Mouse (Mus musculus) kidney, embryonic 15.5 days (tissue): ENCODE data around the gene Ccdc6. TPM values are rescaled to one million over a fixed set of nuclear protein-coding genes. Genes with fewer than 3 reads are reported as not detected.

Experiments used
- ATAC-seq: fragments of 200-750 bp; cut with Nextera tagmentation; replicated peaks from 2 replicates; pipeline ENCODE4 v1.8.0; 2017; ENCODE audit warnings: moderate TSS enrichment; ENCODE audit not compliant: low FRiP score
- H3K27ac ChIP-seq: fragments of 300-500 bp; sonication (generic); 2 replicates; pipeline ENCODE4 v1.5.1; 2015; ENCODE audit warnings: mild to moderate bottlenecking, inconsistent platforms
- H3K27me3 ChIP-seq: fragments of 300-500 bp; sonication (generic); 2 replicates; pipeline ENCODE4 v1.6.1; 2015; ENCODE audit warnings: inconsistent platforms
- H3K36me3 ChIP-seq: fragments of 300-500 bp; sonication (generic); 2 replicates; pipeline ENCODE4 v1.6.1; 2015; ENCODE audit warnings: inconsistent platforms
- H3K4me1 ChIP-seq: fragments of 300-500 bp; sonication (generic); 2 replicates; pipeline ENCODE4 v1.6.1; 2015; ENCODE audit warnings: inconsistent platforms
- H3K4me2 ChIP-seq: fragments of 300-500 bp; sonication (generic); 2 replicates; pipeline ENCODE4 v1.6.1; 2015; ENCODE audit warnings: moderate library complexity, mild to moderate bottlenecking, inconsistent platforms
- H3K4me3 ChIP-seq: fragments of 300-500 bp; sonication (generic); replicated peaks from 2 replicates; pipeline ENCODE4 v1.5.1; 2015; ENCODE audit warnings: mild to moderate bottlenecking, inconsistent platforms
- H3K9ac ChIP-seq: fragments of 300-500 bp; sonication (generic); 2 replicates; pipeline ENCODE4 v1.6.1; 2015; ENCODE audit warnings: mild to moderate bottlenecking, inconsistent platforms
- H3K9me3 ChIP-seq: fragments of 300-500 bp; sonication (generic); replicated peaks from 2 replicates; pipeline ENCODE4 v1.6.1; 2016; ENCODE audit warnings: inconsistent platforms
- WGBS: fragments of 180-500 bp; shearing (Covaris S2); methylation state at CpG from one replicate; pipeline ENCODE4 v1.1.7; 2015; ENCODE audit warnings: mixed read lengths; 5-methylcytosine and 5-hydroxymethylcytosine counted together
- polyA plus RNA-seq: library from polyadenylated mRNA; unstranded; fragments of >200 nt; fragmentation: Nextera tagmentation; extraction: Ambion mirVana; gene quantifications from 2 replicates; pipeline ENCODE4 v1.2.1, GENCODE M21; 2015

Ccdc6 gene
- polyA plus RNA-seq, 1 experiment from 2014 or later, result 22.9 TPM

GRCm38 (mm10) chr10:70174494-70175190 is 77.7 kb downstream of the Ccdc6 start:
- Histone ChIP-seq H3K36me3 (peaks cover 77% of the 10 kb centered on the region), H3K27me3 (no peaks in the 10 kb centered on the region), H3K9me3 (no peaks in the 10 kb centered on the region), H3K4me3 (no peak overlapping the region), H3K9ac (no peak overlapping the region), H3K27ac (peak overlapping the region; percentile 14; the same call in 1 of the 2 replicates), H3K4me1 (peaks cover 26% of the 10 kb centered on the region), H3K4me2 (no peak overlapping the region)
- ATAC-seq, result peak; percentile 68; the same call in 1 of the 2 replicates
- WGBS, result 70% methylated on average over 16 of the region's 16 CpGs

DNA sequence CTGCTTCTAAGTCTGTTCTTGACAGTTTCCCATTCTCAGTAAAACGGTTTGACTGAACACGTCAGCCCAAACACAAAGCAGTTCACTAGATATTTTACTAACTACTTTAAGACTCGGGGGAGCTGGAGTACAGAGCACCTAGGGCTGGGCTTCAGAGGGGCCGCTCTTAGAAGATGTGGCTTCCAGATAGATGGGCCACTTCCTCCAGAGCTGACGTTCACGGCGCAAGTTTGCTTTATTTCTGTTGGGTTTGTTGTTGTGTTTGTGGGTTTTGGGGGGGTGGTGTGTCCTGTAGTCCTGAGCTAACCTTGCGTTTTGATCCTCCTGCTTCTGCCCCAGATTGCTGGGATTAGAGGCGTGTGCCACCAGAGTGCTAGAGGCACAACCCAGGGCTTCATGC is 83.8 kb downstream of the Ccdc6 start:
- H3K27ac ChIP-seq, result peak overlapping the region; percentile 79
- H3K9ac ChIP-seq, result no peak overlapping the region
- no peak overlapping the region for H3K4me3 ChIP-seq
- ATAC-seq, result no peak
- no peak overlapping the region for H3K4me2 ChIP-seq
- peaks cover 39% of the 10 kb centered on the region for H3K4me1 ChIP-seq
- no peaks in the 10 kb centered on the region for H3K27me3 ChIP-seq
- H3K36me3 ChIP-seq, result peaks cover 58% of the 10 kb centered on the region
- 63% methylated on average over 9 of the region's 9 CpGs for WGBS
- H3K9me3 ChIP-seq, result no peaks in the 10 kb centered on the region

GRCm38 (mm10) chr10:70181279-70181972 is 84.5 kb downstream of the Ccdc6 start:
- peak overlapping the region; percentile 79 for H3K27ac ChIP-seq
- 49% methylated on average over 11 of the region's 11 CpGs for WGBS
- peak; percentile 91 for ATAC-seq

DNA sequence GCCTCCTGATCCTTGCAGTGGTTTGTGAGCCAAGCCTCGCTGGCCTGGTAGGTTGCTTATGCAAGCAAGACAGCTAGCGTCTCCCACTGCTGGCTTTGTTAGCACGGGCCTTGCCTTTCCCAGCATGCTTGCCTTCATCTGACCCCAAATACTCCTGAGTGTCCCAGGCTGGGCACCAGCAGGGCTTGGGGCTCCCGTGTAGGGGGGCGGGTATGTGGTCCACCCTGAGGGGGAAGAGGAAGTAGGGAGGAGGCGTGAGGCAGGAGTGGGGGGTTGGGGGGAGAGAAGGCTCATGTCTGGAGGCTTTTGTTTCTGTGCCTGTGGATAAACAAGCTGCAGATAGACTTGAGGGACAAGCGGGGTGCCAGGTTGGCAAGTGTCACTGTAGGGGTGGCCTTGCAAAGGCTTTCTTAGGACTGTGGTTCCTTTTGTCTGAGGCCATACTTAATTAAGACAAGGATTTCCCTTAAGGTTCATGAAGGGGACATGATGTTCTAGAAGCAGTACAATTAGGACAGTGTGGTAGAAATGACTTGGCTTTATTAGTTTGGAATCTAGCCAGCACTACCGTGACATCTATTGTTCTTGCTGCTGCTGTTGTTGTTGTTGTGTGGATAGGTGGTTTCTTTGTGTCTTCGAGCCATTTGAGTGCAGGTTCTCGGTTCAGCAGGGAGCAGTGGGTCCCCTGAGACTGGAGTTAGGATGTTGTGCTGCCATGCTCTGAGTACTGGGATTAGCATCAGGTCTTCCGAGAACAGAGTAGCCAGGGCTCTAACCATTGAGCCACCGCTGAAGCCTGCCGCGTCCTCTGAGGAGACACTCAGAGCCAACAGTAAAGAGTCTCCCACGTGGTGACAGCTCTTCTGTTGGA is 86.5 kb downstream of the Ccdc6 start:
- Histone ChIP-seq H3K27me3 (no peaks in the 10 kb centered on the region), H3K4me2 (no peak overlapping the region), H3K9me3 (no peaks in the 10 kb centered on the region), H3K9ac (no peak overlapping the region), H3K36me3 (peaks cover 50% of the 10 kb centered on the region), H3K4me3 (no peak overlapping the region), H3K4me1 (peaks cover 39% of the 10 kb centered on the region), H3K27ac (peak overlapping the region; percentile 83)
- ATAC-seq, result no peak
- WGBS, result 51% methylated on average over 15 of the region's 15 CpGs

More at GRCm38 (mm10) chr10:70181279-70181972, 84.5 kb downstream of the Ccdc6 start:
- Histone ChIP-seq H3K4me2 (no peak overlapping the region), H3K27me3 (no peaks in the 10 kb centered on the region), H3K4me1 (peaks cover 39% of the 10 kb centered on the region), H3K4me3 (no peak overlapping the region), H3K36me3 (peaks cover 53% of the 10 kb centered on the region), H3K9me3 (no peaks in the 10 kb centered on the region), H3K9ac (no peak overlapping the region)

GRCm38 (mm10) chr10:70186136-70186535 is 89.2 kb downstream of the Ccdc6 start:
- H3K27me3 ChIP-seq, result no peaks in the 10 kb centered on the region
- no peak overlapping the region for H3K4me2 ChIP-seq
- peaks cover 67% of the 10 kb centered on the region for H3K36me3 ChIP-seq
- peaks cover 28% of the 10 kb centered on the region for H3K4me1 ChIP-seq
- no peak overlapping the region for H3K9ac ChIP-seq
- H3K4me3 ChIP-seq, result no peak overlapping the region
- no peak overlapping the region for H3K27ac ChIP-seq
- H3K9me3 ChIP-seq, result no peaks in the 10 kb centered on the region
- no peak for ATAC-seq
- 67% methylated on average over 9 of the region's 9 CpGs for WGBS

DNA sequence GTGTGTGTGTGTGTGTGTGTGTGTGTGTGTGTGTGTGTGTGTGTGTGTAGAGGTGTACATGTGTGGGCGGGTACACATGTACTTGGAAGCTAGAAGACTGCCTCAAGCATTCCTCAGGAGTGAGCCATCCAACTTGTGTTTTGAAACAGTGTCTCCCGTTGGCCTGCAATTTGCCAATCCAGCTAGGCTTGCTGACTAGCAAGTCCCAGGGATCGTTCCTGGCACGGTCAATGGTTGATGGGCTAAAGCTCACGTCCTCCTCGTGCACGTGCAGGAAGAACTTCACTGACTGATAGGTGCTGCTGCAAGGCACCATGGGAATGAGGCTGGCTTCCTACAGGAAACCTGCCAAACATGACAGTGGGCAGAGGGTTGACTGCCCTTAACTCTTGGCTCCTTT is 89.7 kb downstream of the Ccdc6 start:
- Histone ChIP-seq H3K27me3 (no peaks in the 10 kb centered on the region), H3K9ac (no peak overlapping the region), H3K9me3 (no peaks in the 10 kb centered on the region), H3K36me3 (peaks cover 71% of the 10 kb centered on the region), H3K4me3 (no peak overlapping the region), H3K27ac (no peak overlapping the region), H3K4me1 (peaks cover 24% of the 10 kb centered on the region), H3K4me2 (no peak overlapping the region)
- 93% methylated on average over 7 of the region's 7 CpGs for WGBS
- no peak for ATAC-seq

GRCm38 (mm10) chr10:70189864-70190263 is 92.9 kb downstream of the Ccdc6 start:
- H3K36me3 ChIP-seq, result peaks cover 77% of the 10 kb centered on the region
- no peak overlapping the region for H3K9ac ChIP-seq
- no peak overlapping the region for H3K27ac ChIP-seq
- no peaks in the 10 kb centered on the region for H3K9me3 ChIP-seq
- 82% methylated on average over 13 of the region's 13 CpGs for WGBS
- H3K4me3 ChIP-seq, result no peak overlapping the region
- H3K4me1 ChIP-seq, result no peaks in the 10 kb centered on the region
- no peaks in the 10 kb centered on the region for H3K27me3 ChIP-seq
- H3K4me2 ChIP-seq, result no peak overlapping the region
- ATAC-seq, result no peak

GRCm38 (mm10) chr10:70194283-70194682 is 97.4 kb downstream of the Ccdc6 start:
- Histone ChIP-seq H3K4me1 (peaks cover 15% of the 10 kb centered on the region; the same call in 1 of the 2 replicates), H3K36me3 (peaks cover 45% of the 10 kb centered on the region), H3K27ac (no peak overlapping the region), H3K9me3 (no peaks in the 10 kb centered on the region), H3K27me3 (no peaks in the 10 kb centered on the region), H3K9ac (no peak overlapping the region), H3K4me2 (no peak overlapping the region), H3K4me3 (no peak overlapping the region)
- ATAC-seq, result no peak
- WGBS, result 49% methylated on average over 9 of the region's 9 CpGs

DNA sequence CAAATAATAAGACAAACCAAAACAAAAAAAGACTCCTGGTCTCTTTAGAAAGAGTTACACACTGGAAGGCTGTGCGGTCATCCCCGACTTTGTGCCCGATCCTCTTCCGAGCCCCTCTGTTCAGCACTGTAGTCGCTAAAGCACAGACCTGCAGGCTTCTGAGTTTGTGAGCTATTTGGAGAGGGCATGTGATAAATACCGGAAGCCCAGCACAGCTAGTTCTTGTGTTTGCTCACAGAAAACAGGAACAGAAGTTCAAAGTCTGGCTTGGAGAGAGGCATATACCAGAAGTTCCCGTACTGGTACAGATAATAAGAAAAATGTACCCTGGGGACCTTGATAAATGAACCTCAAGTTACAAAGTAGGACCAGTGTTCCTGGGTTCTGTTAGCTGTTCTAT is 98.4 kb downstream of the Ccdc6 start:
- ATAC-seq, result no peak
- H3K9ac ChIP-seq, result no peak overlapping the region
- H3K27ac ChIP-seq, result no peak overlapping the region
- no peak overlapping the region for H3K4me2 ChIP-seq
- no peaks in the 10 kb centered on the region for H3K9me3 ChIP-seq
- no peaks in the 10 kb centered on the region for H3K27me3 ChIP-seq
- no peak overlapping the region for H3K4me3 ChIP-seq
- peaks cover 35% of the 10 kb centered on the region for H3K36me3 ChIP-seq
- peaks cover 15% of the 10 kb centered on the region; the same call in 1 of the 2 replicates for H3K4me1 ChIP-seq
- 68% methylated on average over 7 of the region's 7 CpGs for WGBS

DNA sequence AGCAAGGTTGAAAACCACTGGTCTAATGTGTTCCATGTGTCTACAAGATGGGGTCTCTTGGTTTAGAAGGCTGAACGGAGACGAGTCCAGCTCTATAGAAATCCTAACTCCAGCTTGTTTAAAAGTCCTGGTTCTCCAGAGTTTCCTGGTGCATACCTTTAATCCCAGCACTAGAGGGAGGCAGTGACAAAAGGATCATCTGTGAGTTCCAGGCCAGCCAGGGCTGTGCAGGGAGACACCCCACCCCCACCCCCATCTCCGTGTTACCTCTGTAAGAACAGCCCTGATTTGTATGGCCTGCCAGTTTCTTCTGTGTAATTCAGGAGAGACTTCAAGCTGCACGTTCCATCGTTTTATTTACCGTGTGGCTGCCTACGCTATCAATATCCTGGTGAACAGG is 98.9 kb downstream of the Ccdc6 start:
- Histone ChIP-seq H3K4me1 (peaks cover 15% of the 10 kb centered on the region; the same call in 1 of the 2 replicates), H3K27me3 (no peaks in the 10 kb centered on the region), H3K36me3 (peaks cover 30% of the 10 kb centered on the region), H3K9ac (no peak overlapping the region), H3K4me3 (no peak overlapping the region), H3K4me2 (no peak overlapping the region), H3K27ac (no peak overlapping the region), H3K9me3 (no peaks in the 10 kb centered on the region)
- ATAC-seq, result peak; percentile 66; the same call in 1 of the 2 replicates
- WGBS, result 50% methylated on average over 7 of the region's 7 CpGs

GRCm38 (mm10) chr10:70196666-70197065 is 99.7 kb downstream of the Ccdc6 start:
- H3K4me2 ChIP-seq, result no peak overlapping the region
- H3K4me1 ChIP-seq, result peaks cover 15% of the 10 kb centered on the region; the same call in 1 of the 2 replicates
- no peaks in the 10 kb centered on the region for H3K9me3 ChIP-seq
- H3K27ac ChIP-seq, result no peak overlapping the region
- peaks cover 21% of the 10 kb centered on the region for H3K36me3 ChIP-seq
- no peak overlapping the region for H3K9ac ChIP-seq
- H3K27me3 ChIP-seq, result no peaks in the 10 kb centered on the region
- 62% methylated on average over 6 of the region's 6 CpGs for WGBS
- H3K4me3 ChIP-seq, result no peak overlapping the region
- ATAC-seq, result no peak

GRCm38 (mm10) chr10:70197601-70198000 is 100.7 kb downstream of the Ccdc6 start:
- no peak overlapping the region for H3K4me2 ChIP-seq
- no peak for ATAC-seq
- H3K27ac ChIP-seq, result no peak overlapping the region
- H3K4me1 ChIP-seq, result peaks cover 15% of the 10 kb centered on the region; the same call in 1 of the 2 replicates
- no peak overlapping the region for H3K9ac ChIP-seq
- peaks cover 12% of the 10 kb centered on the region for H3K36me3 ChIP-seq
- 76% methylated on average over 2 of the region's 2 CpGs for WGBS
- no peaks in the 10 kb centered on the region for H3K9me3 ChIP-seq
- no peaks in the 10 kb centered on the region for H3K27me3 ChIP-seq
- H3K4me3 ChIP-seq, result no peak overlapping the region
